Mouse (Mus musculus) MEL (cell line): ENCODE measurements at regions not wholly inside any gene's neighbourhood (a gene's known extent, or its start where the extent isn't known, plus 50 kb on each side); places are given as distances from the start of the nearest gene placed in this dataset.
A peak's percentile ranks its signal among the peaks of the same experiment; 100 is the strongest.

Experiments
- DNase-seq: peaks from one replicate; pipeline ENCODE4 v3.0.0; 2011; ENCODE audit warnings: low read depth, low spot score
- H3K27ac ChIP-seq: 2 replicates; pipeline ENCODE4 v1.5.1; 2012; ENCODE audit warnings: low read depth, mild to moderate bottlenecking, control low read depth, low read length, moderate library complexity; ENCODE audit not compliant: control insufficient read depth
- H3K27me3 ChIP-seq, 2 experiments: fragments of 150-350 bp in 1 of 2; sonication (generic) in 1 of 2; 2 replicates each; pipeline ENCODE4 v1.6.1; 2012; ENCODE audit warnings: low read length in 2 of 2, mild to moderate bottlenecking in 2 of 2, improper control_type of control experiment in 1 of 2, moderate library complexity in 1 of 2; ENCODE audit not compliant: insufficient read depth in 2 of 2, control insufficient read depth in 1 of 2
- H3K36me3 ChIP-seq, 2 experiments: 2 replicates each; pipeline ENCODE4 v1.6.1; 2012 to 2014; ENCODE audit warnings: low read length in 2 of 2, improper control_type of control experiment in 1 of 2, inconsistent platforms in 1 of 2, mild to moderate bottlenecking in 1 of 2; ENCODE audit not compliant: insufficient read depth in 2 of 2, control insufficient read depth in 1 of 2
- H3K4me1 ChIP-seq, 2 experiments: fragments of 150-350 bp in 1 of 2; sonication (generic) in 1 of 2; 2 replicates each; pipeline ENCODE4 v1.6.1; 2012; ENCODE audit warnings: low read length in 2 of 2, improper control_type of control experiment in 1 of 2, mild to moderate bottlenecking in 1 of 2; ENCODE audit not compliant: insufficient read depth in 2 of 2, control insufficient read depth in 1 of 2
- H3K4me3 ChIP-seq, 2 experiments: fragments of 150-350 bp in 1 of 2; sonication (generic) in 1 of 2; 2 replicates each; pipeline ENCODE4 v1.5.1; 2012; ENCODE audit warnings: low read depth in 2 of 2, low read length in 2 of 2, mild to moderate bottlenecking in 2 of 2, moderate library complexity in 2 of 2, control low read depth in 1 of 2, improper control_type of control experiment in 1 of 2; ENCODE audit not compliant: control insufficient read depth in 1 of 2, insufficient read depth in 1 of 2
- H3K79me2 ChIP-seq: 2 replicates; pipeline ENCODE4 v1.6.1; 2012; ENCODE audit warnings: mild to moderate bottlenecking, low read length, moderate library complexity; ENCODE audit not compliant: control insufficient read depth, poor library complexity, insufficient read depth
- H3K9ac ChIP-seq: 2 replicates; pipeline ENCODE4 v1.6.1; 2012; ENCODE audit warnings: low read depth, mild to moderate bottlenecking, control low read depth, low read length, moderate library complexity; ENCODE audit not compliant: control insufficient read depth, poor library complexity, severe bottlenecking
- H3K9me3 ChIP-seq: fragments of 150-350 bp; sonication (generic); replicated peaks from 2 replicates; pipeline ENCODE4 v1.6.1; 2012; ENCODE audit warnings: mild to moderate bottlenecking, low read length, improper control_type of control experiment, moderate library complexity; ENCODE audit not compliant: insufficient read depth
- BHLHE40 ChIP-seq: IDR thresholded peaks from 2 replicates; pipeline ENCODE4 v1.6.1; 2012; ENCODE audit warnings: low read depth, mild to moderate bottlenecking, inconsistent platforms, low read length, improper control_type of control experiment, borderline replicate concordance
- CHD2 ChIP-seq: IDR thresholded peaks from 2 replicates; pipeline ENCODE4 v1.6.1; 2011; ENCODE audit warnings: low read length, improper control_type of control experiment
- CTCF ChIP-seq, 3 experiments: IDR thresholded peaks in 2 of 3; conservative IDR thresholded peaks in 1 of 3; 2 replicates each; pipeline ENCODE4 v1.5.1; 2011 to 2012; ENCODE audit warnings: low read length in 3 of 3, low read depth in 2 of 3, mild to moderate bottlenecking in 2 of 3, improper control_type of control experiment in 1 of 3, inconsistent platforms in 1 of 3, mixed read lengths in 1 of 3, moderate library complexity in 1 of 3; ENCODE audit not compliant: control insufficient read depth in 1 of 3, insufficient read depth in 1 of 3, poor library complexity in 1 of 3, severe bottlenecking in 1 of 3
- HCFC1 ChIP-seq: IDR thresholded peaks from 2 replicates; pipeline ENCODE4 v1.6.1; 2012; ENCODE audit warnings: low read depth, mild to moderate bottlenecking, inconsistent platforms, low read length, improper control_type of control experiment, moderate library complexity
- KAT2A ChIP-seq: conservative IDR thresholded peaks from 2 replicates; pipeline ENCODE4 v1.6.1; 2012; ENCODE audit warnings: low read depth, low read length, improper control_type of control experiment, inconsistent platforms
- MAX ChIP-seq: IDR thresholded peaks from 2 replicates; pipeline ENCODE4 v1.6.1; 2011; ENCODE audit warnings: low read length, improper control_type of control experiment
- MAZ ChIP-seq: IDR thresholded peaks from 2 replicates; pipeline ENCODE4 v1.6.1; 2012; ENCODE audit warnings: low read depth, mild to moderate bottlenecking, inconsistent platforms, low read length, improper control_type of control experiment
- MXI1 ChIP-seq: IDR thresholded peaks from 2 replicates; pipeline ENCODE4 v1.6.1; 2011; ENCODE audit warnings: mild to moderate bottlenecking, low read depth, low read length, improper control_type of control experiment
- MYB ChIP-seq: IDR thresholded peaks from 2 replicates; pipeline ENCODE4 v1.6.1; 2011; ENCODE audit warnings: mild to moderate bottlenecking, low read depth, low read length, improper control_type of control experiment
- MYC ChIP-seq: IDR thresholded peaks from 2 replicates; pipeline ENCODE4 v1.6.1; 2011; ENCODE audit warnings: low read depth, mild to moderate bottlenecking, low read length, improper control_type of control experiment, moderate library complexity
- NELFE ChIP-seq: IDR thresholded peaks from 2 replicates; pipeline ENCODE4 v1.6.1; 2011; ENCODE audit warnings: low read depth, low read length, improper control_type of control experiment
- TBP ChIP-seq: IDR thresholded peaks from 2 replicates; pipeline ENCODE4 v1.8.0; 2011; ENCODE audit warnings: low read depth, low read length, improper control_type of control experiment
- USF1 ChIP-seq: IDR thresholded peaks from 2 replicates; pipeline ENCODE4 v1.6.1; 2014; ENCODE audit warnings: low read depth, mild to moderate bottlenecking, inconsistent platforms, low read length, improper control_type of control experiment, moderate library complexity
- USF2 ChIP-seq, 2 experiments: IDR thresholded peaks; 2 replicates each; pipeline ENCODE4 v1.6.1; 2011 to 2012; ENCODE audit warnings: improper control_type of control experiment in 2 of 2, low read length in 2 of 2, borderline replicate concordance in 1 of 2, inconsistent platforms in 1 of 2, low read depth in 1 of 2, mild to moderate bottlenecking in 1 of 2; ENCODE audit not compliant: insufficient read depth in 1 of 2
- ZMIZ1 ChIP-seq: IDR thresholded peaks from 2 replicates; pipeline ENCODE4 v1.6.1; 2012; ENCODE audit warnings: low read depth, mild to moderate bottlenecking, inconsistent platforms, low read length, improper control_type of control experiment, moderate library complexity

- no peak overlapping the region for H3K27ac ChIP-seq
- H3K36me3 ChIP-seq, result no peaks in the 10 kb centered on the region
- no peak overlapping the region for H3K4me3 ChIP-seq
- no peaks in the 10 kb centered on the region for H3K9me3 ChIP-seq
- H3K4me1 ChIP-seq, result no peaks in the 10 kb centered on the region
- H3K27me3 ChIP-seq, result no peaks in the 10 kb centered on the region
- no peak for DNase-seq
- no peak overlapping the region for H3K9ac ChIP-seq
- no peak for TF ChIP-seq KAT2A
- no peak for TF ChIP-seq NELFE
- TF ChIP-seq MYC, result no peak
- TF ChIP-seq TBP, result no peak
- TF ChIP-seq CHD2, result no peak
- no peak for TF ChIP-seq HCFC1
- TF ChIP-seq BHLHE40, result no peak
- TF ChIP-seq MXI1, result no peak
- no peak for TF ChIP-seq MYB
- TF ChIP-seq CTCF (IDR thresholded peaks at IDR 0.05 in 2 of 3, conservative IDR thresholded peaks at IDR 0.05 in 1 of 3; ENCODE audit: control insufficient read depth in 1 of 3, insufficient read depth in 1 of 3, low read depth in 2 of 3, low read length in 3 of 3, poor library complexity in 1 of 3, severe bottlenecking in 1 of 3), result no peak
- no peak for TF ChIP-seq MAZ
- no peak for TF ChIP-seq ZMIZ1
- no peak for TF ChIP-seq USF2 (IDR thresholded peaks at IDR 0.05; ENCODE audit: borderline replicate concordance in 1 of 2, insufficient read depth in 1 of 2, low read depth in 1 of 2, low read length in 2 of 2)
- TF ChIP-seq MAX, result no peak
- H3K79me2 ChIP-seq, result no peaks in the 10 kb centered on the region
These were observed 129.2 kb upstream of the Pkdcc start for GRCm38 (mm10) chr17:83085792-83086475.

GRCm38 (mm10) chr17:83086703-83087102 is 128.4 kb upstream of the Pkdcc start:
- TF ChIP-seq USF1 (no peak), CHD2 (no peak), CTCF (IDR thresholded peaks at IDR 0.05 in 2 of 3, conservative IDR thresholded peaks at IDR 0.05 in 1 of 3; ENCODE audit: control insufficient read depth in 1 of 3, insufficient read depth in 1 of 3, low read depth in 2 of 3, low read length in 3 of 3, poor library complexity in 1 of 3, severe bottlenecking in 1 of 3) (peak in 1 of 3 experiments; percentile 9; a peak in 1 of 6 replicates)

More at GRCm38 (mm10) chr17:83086703-83087102, 128.4 kb upstream of the Pkdcc start:
- no peaks in the 10 kb centered on the region for H3K79me2 ChIP-seq
- H3K36me3 ChIP-seq, result no peaks in the 10 kb centered on the region
- H3K9ac ChIP-seq, result no peak overlapping the region
- peak; percentile 6 for DNase-seq
- no peak overlapping the region for H3K27ac ChIP-seq
- no peak overlapping the region for H3K4me3 ChIP-seq
- no peaks in the 10 kb centered on the region for H3K9me3 ChIP-seq
- H3K27me3 ChIP-seq, result no peaks in the 10 kb centered on the region
- H3K4me1 ChIP-seq, result no peaks in the 10 kb centered on the region
